Comparison of ENCODE assay signal across 9 mouse cellular contexts in the genomic region with DNA sequence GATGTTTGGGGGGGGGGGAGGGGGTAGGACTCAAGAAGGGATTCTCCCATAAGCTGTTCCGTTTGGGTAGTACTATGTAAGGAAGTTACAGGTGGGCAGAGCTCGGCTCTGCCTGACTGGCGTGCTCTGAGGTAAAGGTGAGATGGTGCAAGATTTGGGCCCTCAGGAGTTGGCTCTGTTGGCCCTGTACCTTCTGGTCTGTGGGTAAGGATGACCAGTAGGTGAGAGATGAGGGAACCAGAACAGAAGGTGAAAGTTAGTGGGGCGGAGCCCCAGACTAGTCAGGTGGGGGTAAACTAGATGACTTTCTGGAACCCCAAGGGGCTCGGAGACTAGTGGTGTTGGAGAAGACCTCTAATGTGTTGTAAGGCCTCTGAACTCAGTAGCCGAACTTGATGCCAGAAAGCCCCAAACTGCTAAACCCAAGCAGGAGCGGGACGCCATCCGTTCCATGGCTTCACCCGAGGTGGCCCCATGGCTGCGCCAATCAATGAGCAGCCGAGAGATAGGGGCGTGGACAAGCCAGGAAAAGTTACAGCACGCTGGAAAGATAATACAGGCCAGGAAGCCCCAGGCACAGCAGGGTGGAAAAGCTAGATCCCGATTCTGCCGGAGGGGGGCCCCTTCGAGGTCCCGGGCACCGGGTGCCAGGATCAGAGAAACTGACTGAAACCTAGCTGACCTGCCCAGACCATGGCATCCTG. TPM values are rescaled to one million over a fixed set of nuclear protein-coding genes. Genes with fewer than 3 reads are reported as not detected.
A peak's percentile ranks its signal among the peaks of the same experiment; 100 is the strongest.
DNase-seq lines count a peak whose midpoint lies in the region; ATAC-seq and TF ChIP-seq lines count a peak whose summit lies in the region.
"Had no signal": no experiment of that assay in that cellular context is flagged by ENCODE, and none has a peak within 500 bp of the region (broad histone marks: within the 10 kb centered on the region; RNA-seq: fewer than 3 reads in every experiment).

No protein-coding gene starts in this region.

- H3K9me3 ChIP-seq in forebrain, embryonic 12.5 days, result peaks cover 3% of the 10 kb centered on the region; the same call in 1 of the 2 replicates

- H3K4me2 ChIP-seq in forebrain, embryonic 12.5 days, result peak overlapping the region; percentile 56

- peak; percentile 16 for DNase-seq in thymus, adult 2 months
- no peak for DNase-seq in thymus, postnatal 0 days (ENCODE audit: low spot score)
- DNase-seq in heart, postnatal 25 days (ENCODE audit: low spot score), result peak; percentile 73
- peak; percentile 69 to 84 for DNase-seq in kidney, postnatal 25 days
- DNase-seq in layer of hippocampus, adult 9-10 months (ENCODE audit: low spot score), result no peak

- intact Hi-C loops in heart, postnatal 25 days (cut with DNase I), result no loop called here

- H3K27me3 ChIP-seq in thymus, adult 2 months (ENCODE audit: control insufficient read depth, insufficient read depth, low read length), result no peaks in the 10 kb centered on the region
- H3K27me3 ChIP-seq in forebrain, embryonic 12.5 days, result peaks cover 13% of the 10 kb centered on the region; the same call in 1 of the 2 replicates
- H3K27me3 ChIP-seq in small intestine, adult 2 months (ENCODE audit: control insufficient read depth, insufficient read depth, low read length), result no peaks in the 10 kb centered on the region
- H3K27me3 ChIP-seq: CH12.LX had no signal

- TF ChIP-seq POLR2A in thymus, adult 2 months (IDR thresholded peaks at IDR 0.05; ENCODE audit: control insufficient read depth, extremely low read depth, insufficient read depth, low read length, poor library complexity), result no peak
- TF ChIP-seq POLR2A in small intestine, adult 2 months (IDR thresholded peaks at IDR 0.05; ENCODE audit: low read depth, low read length), result peak; percentile 45; the same call in 1 of the 2 replicates

- no peak; the same call in 1 of the 2 replicates for ATAC-seq in forebrain, embryonic 12.5 days (ENCODE audit: low FRiP score)

- no peak overlapping the region; the same call in 1 of the 2 replicates for H3K27ac ChIP-seq in thymus, adult 2 months (ENCODE audit: control insufficient read depth, insufficient read depth, low read length)
- no peak overlapping the region for H3K27ac ChIP-seq in forebrain, embryonic 12.5 days
- H3K27ac ChIP-seq in macrophage, result no peak overlapping the region
- H3K27ac ChIP-seq in small intestine, adult 2 months (ENCODE audit: insufficient read depth, low read depth, low read length), result peak overlapping the region; percentile 0; the same call in 1 of the 2 replicates

- H3K4me1 ChIP-seq in thymus, adult 2 months (replicated peaks; ENCODE audit: control insufficient read depth, insufficient read depth, low read length), result peaks cover 16% of the 10 kb centered on the region
- peaks cover 12% of the 10 kb centered on the region for H3K4me1 ChIP-seq in forebrain, embryonic 12.5 days
- H3K4me1 ChIP-seq in small intestine, adult 2 months (ENCODE audit: control insufficient read depth, insufficient read depth, insufficient read length, low read length), result peaks cover 29% of the 10 kb centered on the region

- peak overlapping the region; percentile 36; the same call in 1 of the 2 replicates for H3K9ac ChIP-seq in forebrain, embryonic 12.5 days

- TF ChIP-seq CTCF in thymus, adult 2 months (IDR thresholded peaks at IDR 0.05; ENCODE audit: borderline replicate concordance, control insufficient read depth, extremely low read depth, insufficient read depth, low read length, poor library complexity), result no peak
- TF ChIP-seq CTCF in small intestine, adult 2 months (IDR thresholded peaks at IDR 0.05; ENCODE audit: extremely low read depth, insufficient read length, insufficient replicate concordance, low read depth, low read length), result 0 out of 2 replicates have a peak, but pooled peaks have one; percentile 20

- H3K79me2 ChIP-seq in macrophage (ENCODE audit: inconsistent target), result peaks cover 29% of the 10 kb centered on the region

- H3K4me3 ChIP-seq in thymus, adult 2 months (ENCODE audit: control insufficient read depth, insufficient read depth, low read length), result peak overlapping the region; percentile 68
- peak overlapping the region; percentile 35 for H3K4me3 ChIP-seq in forebrain, embryonic 12.5 days (replicated peaks)
- peak overlapping the region; percentile 5; the same call in 1 of the 2 replicates for H3K4me3 ChIP-seq in macrophage (ENCODE audit: inconsistent target)
- H3K4me3 ChIP-seq in small intestine, adult 2 months (ENCODE audit: low read depth, low read length), result peak overlapping the region; percentile 60

- H3K36me3 ChIP-seq in thymus, adult 2 months (ENCODE audit: control insufficient read depth, insufficient read depth, low read length), result no peaks in the 10 kb centered on the region
- H3K36me3 ChIP-seq in forebrain, embryonic 12.5 days (replicated peaks), result peaks cover 9% of the 10 kb centered on the region; the same call in 1 of the 2 replicates
- peaks cover 35% of the 10 kb centered on the region for H3K36me3 ChIP-seq in macrophage (ENCODE audit: inconsistent target)
- peaks cover 27% of the 10 kb centered on the region for H3K36me3 ChIP-seq in small intestine, adult 2 months (ENCODE audit: control insufficient read depth, insufficient read depth, low read length)

- WGBS in thymus, adult 2 months, result 30% methylated on average over 19 of the region's 19 CpGs
- 21% methylated on average over 19 of the region's 19 CpGs for WGBS in forebrain, embryonic 12.5 days
- 25% methylated on average over 19 of the region's 19 CpGs for WGBS in macrophage (ENCODE audit: missing documents)
- WGBS in small intestine, adult 2 months, result 17% methylated on average over 19 of the region's 19 CpGs

RNA-seq across cellular contexts. Expression of a gene that starts 6.1 kb away (rescaled TPM):
- 13.0 and 14.4 TPM in 2 replicates for polyA plus RNA-seq in thymus, adult 2 months (2012; rRNA removed)
- polyA plus RNA-seq in thymus, postnatal 0 days (2015; fragmentation: Nextera tagmentation; extraction: Ambion mirVana), result 9.7 and 13.8 TPM in 2 replicates
- polyA plus RNA-seq in forebrain, embryonic 12.5 days (2016; fragmentation: Nextera tagmentation; extraction: Ambion mirVana), result 4.9 and 7.1 TPM in 2 replicates
- 1 to 10 TPM; 7.9 to 8.1 TPM for total RNA-seq in heart, postnatal 25 days (2021)
- total RNA-seq in macrophage (2018; cell fraction: chromatin; rRNA removed), result 1 to 10 TPM in 25 of 26 experiments, not detected in 1; 1.7 to 8.3 (median 3.3) TPM
- 1 to 10 TPM; 3.2 to 6.1 (median 4.6) TPM for total RNA-seq in macrophage (2018; cell fraction: cytosol; rRNA removed)
- total RNA-seq in macrophage (2018; cell fraction: nucleus; rRNA removed), result 1 to 10 TPM; 1.2 to 8.2 (median 4.0) TPM
- polyA plus RNA-seq in macrophage (2018), result 2.5 to 4.9 TPM (median 4.5 TPM) in 3 replicates
- 27.9 and 78.8 TPM in 2 replicates for polyA plus RNA-seq in small intestine, adult 2 months (2012; rRNA removed)

RNA-seq across cellular contexts. Expression of a gene that starts 13.1 kb away (rescaled TPM):
- polyA plus RNA-seq in thymus, adult 2 months (2012; rRNA removed), result 52.1 and 53.7 TPM in 2 replicates
- polyA plus RNA-seq in thymus, postnatal 0 days (2015; fragmentation: Nextera tagmentation; extraction: Ambion mirVana), result 5.7 and 5.9 TPM in 2 replicates
- polyA plus RNA-seq in forebrain, embryonic 12.5 days (2016; fragmentation: Nextera tagmentation; extraction: Ambion mirVana), result 7.2 and 8.7 TPM in 2 replicates
- 1 to 10 TPM; 7.7 to 9.1 TPM for total RNA-seq in heart, postnatal 25 days (2021)
- total RNA-seq in macrophage (2018; cell fraction: chromatin; rRNA removed), result 100 to 1,000 TPM in 11 of 26 experiments, 10 to 100 TPM in 15; 43.1 to 170 (median 98.5) TPM
- total RNA-seq in macrophage (2018; cell fraction: cytosol; rRNA removed), result 10 to 100 TPM; 25.1 to 84.8 (median 54.5) TPM
- 100 to 1,000 TPM in 9 of 26 experiments, 10 to 100 TPM in 17; 49.0 to 151 (median 92.0) TPM for total RNA-seq in macrophage (2018; cell fraction: nucleus; rRNA removed)
- 45.8 to 53.6 TPM (median 49.5 TPM) in 3 replicates for polyA plus RNA-seq in macrophage (2018)
- 8.3 and 18.3 TPM in 2 replicates for polyA plus RNA-seq in small intestine, adult 2 months (2012; rRNA removed)

RNA-seq across cellular contexts. Expression of a gene that starts 19.0 kb away (rescaled TPM):
- polyA plus RNA-seq in thymus, adult 2 months (2012; rRNA removed), result 142 and 161 TPM in 2 replicates
- polyA plus RNA-seq in thymus, postnatal 0 days (2015; fragmentation: Nextera tagmentation; extraction: Ambion mirVana), result 39.2 and 40.0 TPM in 2 replicates
- 87.9 and 92.6 TPM in 2 replicates for polyA plus RNA-seq in forebrain, embryonic 12.5 days (2016; fragmentation: Nextera tagmentation; extraction: Ambion mirVana)
- total RNA-seq in heart, postnatal 25 days (2021), result 10 to 100 TPM; 78.7 to 89.4 TPM
- 10 to 100 TPM; 28.3 to 79.8 (median 59.2) TPM for total RNA-seq in macrophage (2018; cell fraction: chromatin; rRNA removed)
- total RNA-seq in macrophage (2018; cell fraction: cytosol; rRNA removed), result 10 to 100 TPM; 46.5 to 98.0 (median 75.5) TPM
- 100 to 1,000 TPM in 4 of 26 experiments, 10 to 100 TPM in 22; 41.5 to 126 (median 76.1) TPM for total RNA-seq in macrophage (2018; cell fraction: nucleus; rRNA removed)
- polyA plus RNA-seq in macrophage (2018), result 72.5 to 92.1 TPM (median 86.0 TPM) in 3 replicates
- 23.4 and 44.2 TPM in 2 replicates for polyA plus RNA-seq in small intestine, adult 2 months (2012; rRNA removed)

RNA-seq across cellular contexts. Expression of a gene that starts 28.3 kb away (rescaled TPM):
- 1.4 and 3.1 TPM in 2 replicates for polyA plus RNA-seq in thymus, adult 2 months (2012; rRNA removed)
- polyA plus RNA-seq in thymus, postnatal 0 days (2015; fragmentation: Nextera tagmentation; extraction: Ambion mirVana), result 0.10 TPM in 1 of 2 replicates, not detected in the other
- polyA plus RNA-seq in forebrain, embryonic 12.5 days (2016; fragmentation: Nextera tagmentation; extraction: Ambion mirVana), result not detected in 2 replicates
- not detected for total RNA-seq in heart, postnatal 25 days (2021)
- 1 to 10 TPM in 8 of 26 experiments, under 1 TPM in 11, not detected in 7; 0.25 to 3.9 (median 0.73) TPM for total RNA-seq in macrophage (2018; cell fraction: chromatin; rRNA removed)
- under 1 TPM in 3 of 26 experiments, not detected in 23; 0.04 to 0.10 (median 0.06) TPM for total RNA-seq in macrophage (2018; cell fraction: cytosol; rRNA removed)
- 1 to 10 TPM in 6 of 26 experiments, under 1 TPM in 15, not detected in 5; 0.28 to 3.3 (median 0.59) TPM for total RNA-seq in macrophage (2018; cell fraction: nucleus; rRNA removed)
- polyA plus RNA-seq in macrophage (2018), result 0.11 TPM in 1 of 3 replicates, not detected in the others
- 2.0 and 4.3 TPM in 2 replicates for polyA plus RNA-seq in small intestine, adult 2 months (2012; rRNA removed)

RNA-seq across cellular contexts. Expression of a gene that starts 42.2 kb away (rescaled TPM):
- 3.0 and 3.2 TPM in 2 replicates for polyA plus RNA-seq in thymus, adult 2 months (2012; rRNA removed)
- polyA plus RNA-seq in thymus, postnatal 0 days (2015; fragmentation: Nextera tagmentation; extraction: Ambion mirVana), result 0.90 and 1.1 TPM in 2 replicates
- 0.22 and 0.34 TPM in 2 replicates for polyA plus RNA-seq in forebrain, embryonic 12.5 days (2016; fragmentation: Nextera tagmentation; extraction: Ambion mirVana)
- 10 to 100 TPM; 47.4 to 47.8 TPM for total RNA-seq in heart, postnatal 25 days (2021)
- total RNA-seq in macrophage (2018; cell fraction: chromatin; rRNA removed), result 10 to 100 TPM in 15 of 26 experiments, 1 to 10 TPM in 11; 3.7 to 22.4 (median 10.8) TPM
- total RNA-seq in macrophage (2018; cell fraction: cytosol; rRNA removed), result 1 to 10 TPM; 4.2 to 7.6 (median 6.1) TPM
- 10 to 100 TPM in 9 of 26 experiments, 1 to 10 TPM in 17; 3.4 to 18.3 (median 7.3) TPM for total RNA-seq in macrophage (2018; cell fraction: nucleus; rRNA removed)
- polyA plus RNA-seq in macrophage (2018), result 6.6 to 7.4 TPM (median 7.1 TPM) in 3 replicates
- 8.0 and 15.0 TPM in 2 replicates for polyA plus RNA-seq in small intestine, adult 2 months (2012; rRNA removed)

Comparison
In these comparisons a context has a peak if more than half of its experiments do, and no peak if none do; other contexts are left out.
1. DNase-seq: peak in thymus, adult 2 months (single experiment), heart, postnatal 25 days (single experiment) and kidney, postnatal 25 days (2 of 2); none in thymus, postnatal 0 days (single experiment) and layer of hippocampus, adult 9-10 months (single experiment).
2. H3K4me3 ChIP-seq: peak in every context shown above with its lines; median percentile 68 in thymus, adult 2 months; 60 in small intestine, adult 2 months; 35 in forebrain, embryonic 12.5 days; 5 in macrophage.